Mouse (Mus musculus) 3T3-L1 (cell line): ENCODE data around the gene Tmem104.

Experiments used
- DNase-seq: peaks from one replicate; pipeline ENCODE4 v3.0.0-alpha.2; 2015; ENCODE audit warnings: low read depth, low spot score

The Tmem104 gene

DNA sequence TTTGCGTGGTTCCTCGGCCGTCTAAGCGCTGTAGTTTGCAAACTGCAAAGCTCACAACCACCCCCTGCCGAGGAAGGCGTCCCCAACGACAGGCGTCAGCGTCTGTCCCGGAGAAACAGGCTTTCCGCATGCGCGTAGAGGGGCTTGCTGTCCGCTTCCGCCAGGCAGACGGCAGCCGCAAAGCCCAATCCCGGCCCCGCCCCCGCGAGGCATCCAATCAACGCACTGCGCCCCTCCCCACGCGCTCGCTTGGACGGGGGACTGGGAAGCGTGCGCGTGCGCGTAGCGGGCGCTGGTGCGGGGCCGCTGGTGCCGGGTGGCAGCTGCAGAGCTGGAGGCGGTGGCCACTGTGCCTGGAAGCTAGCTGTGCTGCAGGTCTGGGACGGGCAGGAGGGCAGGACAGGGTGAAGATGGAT, at the start of gene Tmem104:
Gene Tmem104, plus strand, starts transcription at position 264 of the 416 bp plus-strand sequence.
- DNase-seq, result peak; percentile 98

DNA sequence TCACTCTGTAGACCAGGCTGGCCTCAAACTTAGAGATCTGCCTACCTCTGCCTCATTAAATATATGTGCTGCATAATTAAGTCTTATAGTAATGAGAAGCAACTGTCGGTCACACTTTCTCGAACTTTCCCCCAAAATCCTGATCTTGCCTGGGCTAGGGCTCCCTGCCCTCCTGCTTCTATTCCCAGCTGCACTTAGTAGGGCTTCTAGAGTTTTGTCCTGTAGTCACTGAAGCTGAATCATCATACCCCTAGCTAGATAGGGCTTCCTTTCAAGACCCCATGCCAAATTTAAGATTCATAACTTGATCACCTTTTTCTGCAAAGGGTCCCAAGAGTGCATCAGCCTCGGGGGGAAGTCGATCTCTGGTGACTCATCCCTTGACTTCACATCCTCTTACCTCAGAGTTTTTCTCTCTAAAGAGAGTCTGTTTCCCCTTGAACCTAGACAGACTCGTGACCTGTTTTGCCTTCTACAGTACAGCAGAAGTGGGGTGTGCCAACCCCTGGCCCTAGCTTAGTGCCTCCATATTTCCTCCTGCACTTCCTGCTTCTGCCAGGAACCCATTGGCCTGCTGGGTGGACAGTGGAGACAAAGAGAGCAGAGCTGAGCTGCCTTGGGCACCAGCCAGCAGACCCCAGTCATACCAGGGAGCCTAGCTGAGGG, 48.6 kb upstream of the Tmem104 start:
- peak; percentile 6 for DNase-seq

DNA sequence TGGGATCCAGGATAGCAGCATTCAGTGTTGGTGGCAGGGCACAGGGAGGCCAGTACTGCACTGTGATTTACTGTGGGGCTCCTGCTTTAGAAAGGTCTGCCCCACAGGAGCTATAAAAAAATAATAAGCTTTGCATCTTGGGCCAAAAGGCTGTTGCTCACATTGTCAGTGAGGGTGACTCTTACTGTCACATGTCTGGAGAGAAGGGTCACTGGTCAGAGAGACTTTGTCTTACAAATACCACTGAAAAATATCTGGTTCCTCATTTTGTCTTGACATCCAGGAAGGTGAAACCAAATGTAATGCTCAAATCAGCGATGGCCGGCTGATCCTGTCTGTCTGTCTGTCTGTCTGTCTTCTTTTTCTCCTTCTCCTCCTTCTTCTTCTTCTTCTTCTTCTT, 45.3 kb upstream of the Tmem104 start:
- DNase-seq, result no peak

DNA sequence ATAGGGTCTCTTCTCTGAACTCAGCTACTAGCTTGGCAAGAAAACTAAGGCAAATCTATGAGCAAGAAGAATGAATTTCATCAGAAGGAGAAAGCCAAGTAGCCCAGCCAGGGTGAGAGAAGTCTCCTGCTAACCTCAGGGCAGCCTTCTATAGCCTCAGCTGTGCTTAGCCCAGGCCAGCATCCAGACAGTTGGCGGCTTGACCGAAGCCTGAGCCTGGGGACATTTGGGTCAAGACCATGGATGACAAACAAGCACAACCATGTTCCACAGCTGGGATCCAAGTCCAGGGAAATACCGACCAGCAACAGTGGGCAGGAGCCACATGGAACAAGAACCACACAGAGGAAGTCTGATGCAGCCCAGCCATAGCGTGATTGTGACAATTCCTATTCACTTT, 39.5 kb upstream of the Tmem104 start:
- DNase-seq, result no peak

DNA sequence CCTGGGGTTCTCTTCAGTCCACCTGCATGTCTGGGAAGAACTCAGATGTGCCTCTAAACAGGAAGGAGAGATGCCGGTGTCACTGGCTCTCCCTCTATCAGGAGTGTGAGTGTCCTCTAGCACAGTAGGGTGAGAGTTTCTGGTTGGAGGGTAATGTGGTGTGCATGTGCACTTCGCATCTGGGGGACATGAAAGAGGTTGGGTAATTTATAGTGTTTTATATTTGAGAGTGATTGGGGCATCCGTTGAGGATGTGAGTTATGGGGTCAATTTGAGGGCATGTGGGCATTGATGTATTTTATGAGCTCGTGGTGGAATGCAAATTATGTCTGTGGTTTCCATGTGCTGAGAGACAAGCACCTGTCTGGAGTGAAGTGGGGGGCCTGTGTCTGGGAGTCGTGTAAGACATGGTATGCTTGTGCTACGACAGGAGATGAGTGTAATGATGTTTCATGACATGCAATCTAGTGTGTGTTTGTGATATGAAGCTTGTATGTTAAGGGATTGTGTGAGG, 36.5 kb upstream of the Tmem104 start:
- DNase-seq, result no peak

DNA sequence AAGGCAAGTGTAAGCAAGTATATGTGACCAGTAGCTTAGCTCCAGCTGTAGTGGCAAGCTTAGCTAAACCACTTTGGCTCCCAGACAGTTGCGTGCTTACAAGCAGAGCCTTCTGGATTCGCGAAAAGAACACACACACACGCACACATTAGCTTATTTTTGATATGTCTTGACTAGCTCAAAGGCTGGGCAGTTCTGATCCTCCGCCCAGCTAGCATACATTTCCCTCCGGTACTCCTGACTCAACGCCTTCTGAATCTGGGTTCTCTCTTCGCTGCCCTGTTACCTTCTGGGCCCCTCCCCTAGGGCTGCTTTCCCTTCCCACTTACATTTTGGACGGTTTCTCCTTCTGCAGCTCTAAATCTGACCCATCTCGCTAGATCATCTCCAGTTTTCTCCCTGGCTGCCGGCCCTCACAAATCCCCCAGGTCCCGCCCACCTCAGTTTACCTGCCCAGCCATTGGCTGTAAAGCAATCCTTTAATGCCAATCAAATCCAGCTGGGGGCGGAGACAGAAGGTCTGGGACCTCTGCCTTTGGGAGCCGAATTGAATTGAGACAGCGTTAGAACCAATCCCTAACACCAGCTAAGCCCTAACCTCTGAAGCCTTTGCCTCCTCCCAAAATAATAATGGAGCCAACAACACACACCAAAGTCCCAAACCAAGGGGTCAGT, 35.4 kb upstream of the Tmem104 start:
- DNase-seq, result no peak

DNA sequence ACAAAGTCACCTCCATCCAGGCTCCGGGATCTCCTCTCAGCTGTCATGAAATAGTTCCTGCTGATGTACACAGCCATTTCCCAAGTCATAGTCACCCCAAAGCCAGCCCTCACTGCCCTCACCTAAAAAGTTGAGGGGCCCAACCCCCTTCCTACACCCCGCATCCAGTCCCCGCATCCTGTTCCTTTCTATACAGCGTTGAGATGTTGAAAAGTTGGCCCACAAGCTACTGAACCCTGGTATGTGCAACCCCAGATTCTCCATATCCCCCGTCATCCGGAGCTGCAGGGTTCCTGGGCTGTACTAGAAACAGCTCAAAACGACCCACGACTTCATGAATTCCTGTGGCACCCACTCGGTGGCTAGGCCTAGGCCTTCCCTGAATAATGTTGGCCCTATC, 34.2 kb upstream of the Tmem104 start:
- DNase-seq, result no peak

DNA sequence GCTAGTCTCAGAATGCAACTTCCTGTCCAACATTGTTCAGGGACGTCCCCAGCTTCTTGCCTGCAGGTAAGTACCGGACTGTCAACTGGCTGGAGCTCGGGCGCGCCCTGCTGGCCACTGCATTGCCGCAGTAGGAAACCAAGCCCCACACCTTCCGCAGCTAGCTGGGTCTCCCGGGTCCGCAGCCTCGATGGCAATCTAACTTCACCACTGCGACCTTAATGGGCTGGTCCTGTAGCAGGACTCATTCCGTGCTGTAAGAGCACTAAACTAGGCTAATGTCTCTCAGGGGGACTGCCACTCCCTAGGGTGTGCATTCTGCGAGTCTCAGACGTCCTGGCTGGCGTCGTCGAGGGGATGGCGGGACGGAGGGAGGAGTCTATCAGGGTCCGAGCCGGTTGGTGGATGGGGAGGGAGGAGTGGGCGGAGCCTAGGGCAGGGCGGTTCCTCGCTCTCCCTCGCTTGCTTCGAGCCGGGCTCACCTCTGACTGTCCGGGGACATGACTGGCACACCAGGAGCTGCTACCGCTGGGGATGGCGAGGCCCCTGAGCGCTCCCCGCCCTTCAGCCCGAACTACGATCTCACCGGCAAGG, 33.5 kb upstream of the Tmem104 start:
- peak; percentile 45 for DNase-seq

DNA sequence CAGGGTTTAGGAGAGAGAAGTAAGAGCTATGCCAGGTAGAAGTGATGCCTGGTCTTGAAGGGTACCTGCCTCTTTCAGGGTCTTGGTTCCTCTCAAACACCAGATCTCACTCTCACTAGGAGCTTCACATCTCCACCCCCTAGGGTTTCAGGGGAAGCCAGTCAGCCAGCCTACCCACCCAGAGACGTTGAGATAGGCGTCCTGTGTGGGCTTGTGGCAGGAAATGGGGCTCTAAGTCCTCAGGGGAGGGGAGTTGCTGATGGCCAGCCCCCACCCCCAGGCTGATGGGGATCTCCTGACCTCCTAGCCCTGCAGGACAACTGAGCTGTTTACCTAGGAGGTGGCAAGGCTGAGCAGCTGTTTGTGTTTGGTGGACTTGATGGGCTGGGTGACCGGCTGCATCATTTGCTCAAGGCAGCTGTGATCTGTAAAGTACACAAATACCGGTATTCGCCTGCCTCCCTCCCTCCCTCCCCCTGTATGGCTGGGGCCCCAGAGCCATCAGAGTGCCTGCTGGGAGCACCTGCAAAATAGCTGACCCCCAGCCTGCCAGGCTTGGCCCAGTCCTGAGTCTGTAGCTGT, 32.1 kb upstream of the Tmem104 start:
- DNase-seq, result no peak

DNA sequence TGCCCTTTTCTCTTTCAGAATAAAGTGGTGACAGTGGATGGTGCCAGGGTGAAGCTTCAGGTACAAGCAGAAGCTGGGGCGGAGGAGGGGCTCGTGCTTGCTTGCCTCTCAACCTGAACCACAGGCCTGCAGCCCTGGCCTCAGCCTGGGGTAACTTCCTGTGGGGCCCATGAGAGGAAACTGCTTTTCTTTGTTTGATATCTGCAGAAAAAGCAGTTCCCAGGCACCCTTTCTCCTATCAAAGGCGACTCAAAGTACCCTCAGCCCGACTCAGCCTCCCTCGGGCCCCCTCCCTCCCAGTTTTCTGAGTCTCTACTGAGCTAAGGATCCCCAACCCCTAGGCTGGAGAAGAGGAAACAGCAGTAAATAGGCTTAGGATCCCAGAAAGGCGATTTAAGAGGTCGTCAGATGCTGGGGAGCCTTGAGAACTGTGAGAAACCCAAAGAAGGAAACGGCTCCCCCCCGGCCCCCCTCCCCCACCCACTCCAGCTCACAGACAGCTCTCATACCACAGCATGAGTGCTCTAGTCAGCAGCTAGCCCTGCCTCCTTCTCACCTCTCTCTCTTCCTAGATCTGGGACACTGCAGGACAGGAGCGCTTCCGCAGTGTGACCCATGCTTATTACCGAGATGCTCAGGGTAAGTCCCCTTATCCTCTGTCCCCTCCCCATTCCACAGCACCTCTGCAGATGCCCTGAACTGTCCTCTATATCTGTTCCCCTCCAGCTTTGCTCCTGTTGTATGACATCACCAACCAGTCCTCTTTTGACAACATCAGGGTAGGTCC, 29.2 kb upstream of the Tmem104 start:
- no peak for DNase-seq

DNA sequence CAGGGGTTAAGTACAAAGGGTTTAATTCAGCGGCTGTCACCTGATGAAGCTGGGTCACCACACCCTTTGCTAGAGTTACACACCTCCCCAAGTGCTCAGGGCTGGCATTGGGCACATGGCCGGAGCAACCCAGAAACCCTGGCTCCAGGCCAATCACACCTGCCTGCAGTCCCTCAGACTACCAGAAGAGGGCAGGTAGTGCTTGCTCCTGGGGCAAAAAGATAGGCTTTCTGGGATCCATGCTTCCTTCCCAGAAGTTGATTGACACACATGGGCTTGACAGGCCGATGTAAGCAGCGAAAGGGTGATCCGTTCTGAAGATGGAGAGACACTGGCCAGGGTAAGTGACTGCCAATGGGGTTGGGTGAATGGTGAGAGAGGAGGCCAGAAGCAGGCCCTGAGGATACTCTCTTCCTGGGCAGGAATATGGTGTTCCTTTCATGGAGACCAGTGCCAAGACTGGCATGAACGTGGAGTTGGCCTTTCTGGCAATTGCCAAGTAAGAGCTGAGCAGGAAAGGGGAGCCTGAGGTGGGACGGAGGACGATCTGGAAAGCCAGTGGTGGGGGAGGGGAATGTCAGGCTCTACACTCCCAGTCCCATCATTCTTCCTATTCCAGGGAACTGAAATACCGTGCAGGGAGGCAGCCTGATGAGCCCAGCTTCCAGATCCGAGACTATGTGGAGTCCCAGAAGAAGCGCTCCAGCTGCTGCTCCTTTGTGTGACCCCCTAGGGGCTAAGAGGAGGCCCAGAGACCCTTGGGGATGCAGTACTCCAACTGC, 27.1 kb upstream of the Tmem104 start:
- DNase-seq, result peak; percentile 78

DNA sequence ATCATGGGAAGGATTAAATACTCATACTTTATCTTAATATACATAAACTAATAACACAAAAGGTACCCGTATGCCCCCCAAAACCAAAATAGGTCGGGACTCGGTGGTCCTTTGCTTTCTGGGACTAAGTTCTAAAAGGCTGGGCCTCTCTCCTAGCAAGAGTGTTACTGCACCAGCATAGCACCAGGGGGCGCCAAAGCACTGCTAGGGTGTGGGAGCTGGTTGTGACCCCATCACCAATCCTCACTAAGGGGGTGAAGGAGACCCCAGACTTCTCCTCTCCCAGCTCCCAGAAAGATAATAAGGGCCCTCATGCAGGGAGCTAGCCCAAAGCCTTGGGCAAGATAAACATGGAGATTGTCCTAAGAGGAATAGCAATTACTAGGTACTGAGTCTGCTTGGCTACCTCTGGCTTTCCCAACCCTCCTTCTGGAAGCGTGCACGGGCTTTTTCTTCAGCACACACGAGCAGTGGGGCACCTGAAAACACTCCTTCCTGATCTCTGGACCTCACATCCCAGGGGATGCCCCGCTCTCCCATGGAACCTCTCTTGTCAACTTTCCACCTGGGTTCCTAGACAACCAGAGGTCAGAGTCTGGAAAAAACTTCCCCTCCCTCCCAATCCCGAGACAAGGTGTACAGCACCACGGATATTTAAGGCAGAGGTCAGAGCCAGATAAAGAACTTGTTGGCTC, 26.3 kb upstream of the Tmem104 start:
- DNase-seq, result peak; percentile 82

DNA sequence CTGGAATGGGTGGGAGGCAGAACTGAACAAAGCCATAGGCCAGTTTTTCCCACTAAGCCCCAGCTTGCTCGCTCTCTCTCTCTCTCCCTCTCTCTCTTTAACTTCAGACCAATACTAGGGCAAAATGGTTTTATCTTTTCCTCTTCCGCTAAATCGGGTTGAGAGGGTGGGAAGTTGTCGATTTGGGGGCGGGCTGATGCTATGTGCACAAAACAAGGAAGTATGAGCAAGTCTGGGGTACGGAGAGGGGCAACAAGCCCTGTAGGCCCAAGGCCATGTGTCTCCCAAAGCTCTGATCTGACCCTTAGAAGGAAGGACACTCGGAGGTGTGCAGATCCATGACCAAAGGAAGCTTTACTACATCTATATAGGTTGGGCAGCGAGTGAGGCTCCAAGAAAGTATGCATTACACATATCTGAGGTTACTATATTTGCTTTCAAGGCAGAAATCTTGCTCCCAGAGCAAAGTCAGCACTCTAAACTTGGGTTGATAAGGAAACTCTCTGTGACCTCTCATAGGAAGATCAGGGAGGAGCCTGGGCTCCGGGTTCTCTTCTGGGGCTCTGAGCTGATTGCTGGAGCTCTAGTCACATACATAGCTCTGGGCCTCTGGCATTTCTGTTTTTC, 25.6 kb upstream of the Tmem104 start:
- peak; percentile 16 for DNase-seq

DNA sequence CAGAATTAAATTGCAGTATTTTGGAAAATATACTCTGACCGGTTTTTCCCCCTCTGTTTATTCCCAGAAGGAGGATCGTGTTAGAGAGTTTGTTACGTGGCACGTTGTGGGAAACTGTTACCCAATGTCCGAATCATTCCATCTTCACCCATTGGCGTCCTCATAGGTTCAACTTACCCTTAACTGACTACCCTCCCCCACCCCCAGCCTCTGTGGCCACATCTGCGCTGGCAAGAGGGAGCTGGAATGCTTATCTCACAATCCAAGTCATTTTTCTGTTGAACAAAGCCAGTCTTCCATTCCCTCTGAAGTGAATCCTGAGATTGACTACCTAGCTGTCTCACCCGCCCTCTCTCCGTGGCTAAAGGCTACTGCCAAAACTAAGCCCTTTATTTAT, 25.1 kb upstream of the Tmem104 start:
- peak; percentile 16 for DNase-seq

DNA sequence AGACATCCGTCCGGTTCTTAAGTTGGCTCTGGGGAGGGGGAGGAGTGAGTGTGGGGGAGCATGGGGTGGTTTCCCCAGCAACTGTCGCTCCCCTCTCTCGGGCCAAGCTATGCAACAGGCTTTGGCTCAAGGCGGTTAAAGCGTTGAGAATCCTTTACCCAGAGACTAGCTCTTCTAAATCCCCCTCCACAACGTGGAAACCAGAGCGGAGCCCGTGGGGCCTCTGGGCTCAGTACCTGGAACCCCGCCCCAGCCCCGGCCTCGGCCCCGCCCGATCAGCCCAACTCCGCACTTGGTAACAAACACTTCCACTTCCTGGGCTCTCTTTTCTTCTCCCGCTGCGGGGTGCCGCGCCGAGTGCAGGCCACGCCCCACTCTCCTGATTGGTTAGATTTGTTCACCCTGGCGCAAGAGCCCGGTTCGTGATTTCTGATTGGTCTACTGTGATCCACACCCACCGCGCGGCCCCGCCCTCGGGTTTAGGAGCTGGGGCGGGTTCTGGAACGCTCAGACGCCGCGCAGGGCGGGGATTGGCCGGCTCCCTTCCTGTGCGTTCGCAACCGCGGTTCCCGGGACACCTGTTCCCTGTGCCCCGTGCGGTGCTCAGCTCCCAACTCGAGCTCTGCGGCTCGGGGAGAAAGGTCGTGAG, 24.3 kb upstream of the Tmem104 start, which contains the start of gene Slc9a3r1:
Gene Slc9a3r1, plus strand, starts transcription at position 510 of the 649 bp plus-strand sequence.
- DNase-seq, result peak; percentile 98

DNA sequence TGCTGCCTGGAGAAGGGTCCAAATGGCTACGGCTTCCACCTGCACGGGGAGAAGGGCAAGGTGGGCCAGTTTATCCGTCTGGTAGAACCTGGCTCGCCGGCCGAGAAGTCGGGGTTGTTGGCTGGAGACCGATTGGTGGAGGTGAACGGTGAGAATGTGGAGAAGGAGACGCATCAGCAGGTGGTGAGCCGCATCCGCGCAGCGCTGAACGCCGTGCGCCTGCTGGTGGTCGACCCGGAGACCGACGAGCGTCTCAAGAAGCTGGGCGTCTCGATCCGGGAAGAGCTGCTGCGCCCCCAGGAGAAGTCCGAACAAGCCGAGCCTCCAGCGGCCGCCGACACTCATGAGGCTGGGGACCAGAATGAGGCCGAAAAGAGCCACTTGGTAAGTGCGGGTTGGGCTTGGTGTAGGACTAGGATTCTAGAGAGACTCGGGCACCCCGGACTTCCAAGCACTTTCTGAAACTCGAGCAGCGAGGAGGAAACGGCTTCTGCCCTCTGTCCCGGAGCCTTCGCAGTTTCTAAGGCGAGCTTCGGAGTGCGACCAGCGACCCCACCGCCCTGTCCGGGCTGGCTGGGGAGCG, 23.6 kb upstream of the Tmem104 start:
- DNase-seq, result peak; percentile 66

DNA sequence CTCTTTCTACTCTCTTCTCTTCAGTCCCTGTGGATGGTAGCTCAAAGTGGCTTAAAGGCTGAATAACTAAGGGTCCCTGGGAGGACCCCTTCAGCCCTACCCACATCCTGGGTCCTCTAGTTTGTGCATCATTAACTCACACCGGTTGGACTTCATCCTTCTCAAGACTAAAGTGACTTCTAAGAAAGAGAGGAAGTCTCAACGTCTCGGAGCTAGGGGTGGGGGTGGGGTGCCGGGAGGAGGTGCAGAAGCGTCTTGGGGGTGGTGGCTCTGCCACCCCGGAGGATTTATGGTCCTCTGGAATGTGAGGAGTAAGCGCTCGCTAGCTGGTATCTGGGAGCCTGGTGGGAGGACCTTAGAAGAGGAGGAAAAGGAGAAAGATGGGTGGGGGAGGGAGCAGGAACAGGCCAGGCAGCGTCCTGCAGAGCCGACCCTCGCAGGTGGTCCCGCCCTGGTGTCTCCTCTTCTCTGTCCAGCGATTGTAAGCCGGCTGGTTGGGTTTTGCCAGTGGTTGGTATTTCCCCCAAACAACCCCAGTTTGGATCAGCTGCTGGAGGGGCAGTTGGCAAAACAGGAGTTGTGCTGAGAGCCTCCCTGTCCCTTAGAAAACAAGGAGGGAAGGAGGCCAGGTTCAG, 22.8 kb upstream of the Tmem104 start:
- DNase-seq, result peak; percentile 81

DNA sequence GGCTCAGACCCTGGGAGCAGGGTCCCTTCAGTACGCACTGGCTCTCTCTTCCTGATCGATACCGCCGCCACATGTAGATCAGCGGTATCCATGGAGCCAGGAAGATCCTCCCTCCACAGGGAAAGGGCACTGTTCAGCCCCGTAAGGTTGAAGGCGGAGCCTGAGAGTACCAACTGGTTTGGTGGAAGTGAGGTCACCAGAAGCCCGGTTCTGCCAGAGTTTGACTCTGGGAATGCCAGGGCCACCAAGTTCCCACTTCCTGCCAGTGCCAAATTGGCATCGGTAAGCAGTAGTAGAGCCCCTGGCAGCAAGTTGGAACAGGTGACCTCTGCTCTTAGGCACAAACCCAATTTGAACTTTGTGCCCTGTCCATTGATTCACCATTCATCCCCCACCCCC, 22.3 kb upstream of the Tmem104 start:
- peak; percentile 80 for DNase-seq
